Mouse (Mus musculus): ENCODE results near the gene Ppp1r10.

- TF ChIP-seq CTCF (IDR thresholded peaks at IDR 0.05; ENCODE audit: control insufficient read depth, insufficient read depth, insufficient read length): no peak
- no peak for TF ChIP-seq USF1 (IDR thresholded peaks at IDR 0.05; ENCODE audit: low read depth)
- TF ChIP-seq MAX (IDR thresholded peaks at IDR 0.05): no peak
- no peak for TF ChIP-seq MYOD1 (IDR thresholded peaks at IDR 0.05; ENCODE audit: control insufficient read depth, insufficient read length, low read depth)
- no peak for TF ChIP-seq MYOG (IDR thresholded peaks at IDR 0.05; ENCODE audit: control insufficient read depth, extremely low read depth, insufficient read length)
These were observed 6.3 kb downstream of the Ppp1r10 start for GRCm38 (mm10) chr17:35922566-35922965.
